Mouse (Mus musculus) brain, embryonic 14.5 days (tissue): ENCODE results near the gene Akap9.

Experiments
- CTCF ChIP-seq: fragments of 200-500 bp; IDR thresholded peaks from 2 replicates; pipeline ENCODE4 v1.5.1; 2012; ENCODE audit warnings: inconsistent platforms, mild to moderate bottlenecking, moderate library complexity, borderline replicate concordance; ENCODE audit not compliant: insufficient read depth, insufficient read length; ENCODE audit errors: extremely low read depth
- POLR2A ChIP-seq: fragments of 200-500 bp; IDR thresholded peaks from 2 replicates; pipeline ENCODE4 v1.6.1; 2012; ENCODE audit warnings: mild to moderate bottlenecking, inconsistent platforms, borderline replicate concordance; ENCODE audit not compliant: poor library complexity, insufficient read depth, insufficient read length, severe bottlenecking; ENCODE audit errors: extremely low read depth

GRCm38 (mm10) chr5:4023186-4023585, 95.3 kb downstream of the Akap9 start:
- no peak for TF ChIP-seq POLR2A
- no peak for TF ChIP-seq CTCF
